Mouse (Mus musculus) liver, embryonic 14.5 days (tissue): ENCODE measurements around the gene Slc30a9. TPM values are rescaled to one million over a fixed set of nuclear protein-coding genes. Genes with fewer than 3 reads are reported as not detected.
A peak's percentile ranks its signal among the peaks of the same experiment; 100 is the strongest.

Experiments
- ATAC-seq: fragments of 200-750 bp; cut with Nextera tagmentation; 2 replicates; pipeline ENCODE4 v1.8.0; 2017; ENCODE audit warnings: moderate number of reproducible peaks, mild to moderate bottlenecking, moderate library complexity; ENCODE audit not compliant: insufficient read depth
- DNase-seq, 3 experiments: peaks; one replicate each; pipeline ENCODE4 v3.0.0-alpha.2; 2012 to 2013; ENCODE audit warnings: low read depth in 3 of 3, low spot score in 3 of 3
- H3K27ac ChIP-seq: fragments of 300-500 bp; sonication (generic); 2 replicates; pipeline ENCODE4 v1.5.1; 2014; ENCODE audit warnings: moderate library complexity, mild to moderate bottlenecking, control low read depth, inconsistent platforms
- H3K27me3 ChIP-seq: fragments of 300-500 bp; sonication (generic); 2 replicates; pipeline ENCODE4 v1.6.1; 2014; ENCODE audit warnings: mild to moderate bottlenecking, low read length, moderate library complexity; ENCODE audit not compliant: control insufficient read depth, insufficient read depth
- H3K36me3 ChIP-seq: fragments of 300-500 bp; sonication (generic); replicated peaks from 2 replicates; pipeline ENCODE4 v1.6.1; 2014; ENCODE audit warnings: low read depth; ENCODE audit not compliant: control insufficient read depth, insufficient read depth
- H3K4me1 ChIP-seq, 2 experiments: fragments of 200-500 bp in 1 of 2; fragments of 300-500 bp in 1 of 2; sonication (generic) in 1 of 2; replicated peaks; 2 replicates each; pipeline ENCODE4 v1.6.1; 2012 to 2014; ENCODE audit warnings: antibody characterized with exemption in 1 of 2, inconsistent platforms in 1 of 2, low read length in 1 of 2; ENCODE audit not compliant: control insufficient read depth in 2 of 2, insufficient read depth in 2 of 2
- H3K4me2 ChIP-seq: fragments of 300-500 bp; sonication (generic); 2 replicates; pipeline ENCODE4 v1.6.1; 2014; ENCODE audit warnings: low read depth, mild to moderate bottlenecking, control low read depth, moderate library complexity
- H3K4me3 ChIP-seq, 2 experiments: fragments of 200-500 bp in 1 of 2; fragments of 300-500 bp in 1 of 2; sonication (generic) in 1 of 2; 2 replicates each; pipeline ENCODE4 v1.5.1; 2012 to 2014; ENCODE audit warnings: low read depth in 2 of 2, low read length in 2 of 2, mild to moderate bottlenecking in 2 of 2, control low read depth in 1 of 2, inconsistent platforms in 1 of 2, moderate library complexity in 1 of 2; ENCODE audit not compliant: insufficient read depth in 1 of 2
- H3K9ac ChIP-seq: fragments of 300-500 bp; sonication (generic); replicated peaks from 2 replicates; pipeline ENCODE4 v1.6.1; 2014; ENCODE audit warnings: mild to moderate bottlenecking, control low read depth, moderate library complexity
- H3K9me3 ChIP-seq: fragments of 300-500 bp; sonication (generic); 2 replicates; pipeline ENCODE4 v1.6.1; 2016; ENCODE audit warnings: low read length, mixed read lengths; ENCODE audit not compliant: control insufficient read depth
- CTCF ChIP-seq: IDR thresholded peaks from 2 replicates; pipeline ENCODE4 v1.5.1; 2016; ENCODE audit warnings: antibody characterized with exemption, low read depth, control low read depth
- EP300 ChIP-seq: IDR thresholded peaks from 2 replicates; pipeline ENCODE4 v1.6.1; 2016; ENCODE audit warnings: antibody characterized with exemption, low read depth
- WGBS: fragments of 180-500 bp; shearing (Covaris S2); extraction: QIAGEN DNeasy Blood & Tissue Kit; methylation state at CpG from one replicate; pipeline ENCODE4 v1.1.7; 2014; ENCODE audit not compliant: insufficient replicate concordance; 5-methylcytosine and 5-hydroxymethylcytosine counted together
- polyA plus RNA-seq, 2 experiments: library from polyadenylated mRNA; depleted of rRNA in 1 of 2; stranded (reverse) in 1 of 2; unstranded in 1 of 2; fragments of >200 nt; fragmentation: Nextera tagmentation in 1 of 2; extraction: Ambion mirVana in 1 of 2; gene quantifications; 2 replicates each; pipeline versions ENCODE4 v1.2.1 to v1.2.3; 2012 to 2014

The Slc30a9 gene
- polyA plus RNA-seq, 2 experiments, result 15.8 to 70.2 TPM

DNA sequence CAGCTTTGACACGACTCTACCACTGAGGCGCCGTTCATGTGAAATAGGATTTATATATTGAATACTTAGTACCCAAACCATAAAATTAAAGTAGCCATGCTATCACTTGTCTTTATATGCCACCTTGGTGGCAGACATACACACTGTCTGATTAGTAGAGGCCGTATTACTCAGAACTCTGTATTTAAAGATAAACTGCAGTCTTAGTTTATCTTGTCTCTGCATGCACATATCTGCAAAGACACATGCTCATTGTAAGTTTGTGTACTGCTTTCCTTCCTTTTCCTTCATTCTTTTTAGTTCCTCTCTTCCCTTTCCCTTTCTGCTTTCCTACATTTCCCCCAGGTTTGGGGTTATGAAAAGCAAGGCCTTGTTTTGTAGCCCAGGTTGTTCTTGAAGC is 26.4 kb upstream of the Slc30a9 start:
- Histone ChIP-seq H3K27me3 (no peaks in the 10 kb centered on the region), H3K4me3 (peak overlapping the region in 1 of 2 experiments; percentile 28; a peak in 3 of 4 replicates), H3K27ac (peak overlapping the region; percentile 86), H3K4me1 (peaks cover 33 to 34% of the 10 kb centered on the region in 2 experiments), H3K4me2 (peak overlapping the region; percentile 69), H3K9ac (peak overlapping the region; percentile 63), H3K9me3 (no peaks in the 10 kb centered on the region), H3K36me3 (peaks cover 44% of the 10 kb centered on the region)
- ATAC-seq (peak; percentile 95), DNase-seq (peak; percentile 78 to 85 (median 85))
- 37% methylated on average over 4 of the region's 4 CpGs for WGBS
- TF ChIP-seq CTCF, result no peak
- peak; percentile 100 for TF ChIP-seq EP300

DNA sequence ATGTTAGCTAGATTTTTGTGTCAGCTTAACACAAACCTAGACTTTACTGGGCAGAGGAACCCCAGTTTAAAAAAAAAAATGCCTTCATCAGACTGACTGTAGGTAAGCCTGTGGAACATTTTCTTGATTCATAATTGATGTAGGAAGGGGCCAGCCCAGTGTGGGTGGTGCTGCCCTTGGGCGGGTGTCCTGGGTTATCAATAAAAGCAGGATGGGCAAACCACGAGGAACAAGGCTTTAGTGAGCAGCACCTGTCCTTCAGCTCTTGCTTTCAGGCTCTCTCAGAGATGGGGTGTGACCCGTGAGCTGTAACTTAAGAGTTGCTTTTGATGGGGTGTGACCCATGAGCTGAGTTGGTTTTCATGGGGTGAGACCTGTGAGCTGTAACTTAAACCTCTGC is 11.7 kb upstream of the Slc30a9 start:
- ATAC-seq, result peak; percentile 83

GRCm38 (mm10) chr5:67295682-67296081 is 11.1 kb upstream of the Slc30a9 start:
- Histone ChIP-seq H3K36me3 (peaks cover 15% of the 10 kb centered on the region), H3K4me2 (no peak overlapping the region), H3K27me3 (no peaks in the 10 kb centered on the region), H3K9ac (no peak overlapping the region), H3K4me1 (peaks cover 13 to 20% of the 10 kb centered on the region in 2 experiments), H3K4me3 (no peak overlapping the region), H3K27ac (peak overlapping the region; percentile 25), H3K9me3 (no peaks in the 10 kb centered on the region)
- 81% methylated on average over 6 of the region's 6 CpGs for WGBS
- no peak for DNase-seq
- TF ChIP-seq CTCF, result no peak
- no peak for TF ChIP-seq EP300
- ATAC-seq, result no peak

More for the DNA sequence above, 11.7 kb upstream of the Slc30a9 start:
- H3K9ac ChIP-seq, result 0 out of 2 replicates have a peak overlapping the region, but pooled peaks have one; percentile 4
- peak; percentile 57 to 68 (median 68) for DNase-seq
- peaks cover 13 to 15% of the 10 kb centered on the region in 2 experiments for H3K4me1 ChIP-seq
- TF ChIP-seq CTCF, result no peak
- no peak for TF ChIP-seq EP300
- H3K27me3 ChIP-seq, result no peaks in the 10 kb centered on the region
- H3K9me3 ChIP-seq, result no peaks in the 10 kb centered on the region
- H3K4me2 ChIP-seq, result peak overlapping the region; percentile 44
- peak overlapping the region; percentile 45 for H3K27ac ChIP-seq
- no peak overlapping the region for H3K4me3 ChIP-seq
- H3K36me3 ChIP-seq, result peaks cover 18% of the 10 kb centered on the region
- WGBS, result 17% methylated on average over 3 of the region's 3 CpGs

- peaks cover 13 to 20% of the 10 kb centered on the region in 2 experiments for H3K4me1 ChIP-seq
- no peak overlapping the region for H3K9ac ChIP-seq
- H3K27ac ChIP-seq, result no peak overlapping the region
- H3K27me3 ChIP-seq, result no peaks in the 10 kb centered on the region
- H3K4me2 ChIP-seq, result no peak overlapping the region
- H3K9me3 ChIP-seq, result no peaks in the 10 kb centered on the region
- peaks cover 12% of the 10 kb centered on the region for H3K36me3 ChIP-seq
- no peak overlapping the region for H3K4me3 ChIP-seq
- 79% methylated on average over 1 of the region's 1 CpGs for WGBS
- DNase-seq, result no peak
- no peak for ATAC-seq
- no peak for TF ChIP-seq EP300
- TF ChIP-seq CTCF, result no peak
Observed at GRCm38 (mm10) chr5:67296171-67296570, 10.6 kb upstream of the Slc30a9 start.

- TF ChIP-seq CTCF, result no peak
- no peak for TF ChIP-seq EP300
- Histone ChIP-seq H3K9me3 (no peaks in the 10 kb centered on the region), H3K9ac (no peak overlapping the region), H3K4me2 (no peak overlapping the region), H3K4me1 (peaks cover 13 to 22% of the 10 kb centered on the region in 2 experiments), H3K4me3 (no peak overlapping the region), H3K27me3 (no peaks in the 10 kb centered on the region), H3K27ac (no peak overlapping the region), H3K36me3 (peaks cover 12% of the 10 kb centered on the region)
- ATAC-seq (no peak), DNase-seq (no peak)
- WGBS, result 77% methylated on average over 5 of the region's 5 CpGs
Observed at GRCm38 (mm10) chr5:67297026-67297813, 9.5 kb upstream of the Slc30a9 start.
